Mouse (Mus musculus) kidney, adult 11 months (tissue): ENCODE data around the gene Vmn2r21.
"Not testable (repeated sequence)": the region's sequence is repeated elsewhere in the genome, so short reads cannot be mapped to it uniquely, and the experiment has no call there.

Experiments
- DNase-seq: peaks from one replicate; pipeline ENCODE4 v3.0.0; 2022

The Vmn2r21 gene

GRCm38 (mm10) chr6:123533306-123533705, at the start of gene Vmn2r21:
Gene Vmn2r21 (minus strand): TSS chr6:123533406.
- DNase-seq: not testable (repeated sequence)

DNA sequence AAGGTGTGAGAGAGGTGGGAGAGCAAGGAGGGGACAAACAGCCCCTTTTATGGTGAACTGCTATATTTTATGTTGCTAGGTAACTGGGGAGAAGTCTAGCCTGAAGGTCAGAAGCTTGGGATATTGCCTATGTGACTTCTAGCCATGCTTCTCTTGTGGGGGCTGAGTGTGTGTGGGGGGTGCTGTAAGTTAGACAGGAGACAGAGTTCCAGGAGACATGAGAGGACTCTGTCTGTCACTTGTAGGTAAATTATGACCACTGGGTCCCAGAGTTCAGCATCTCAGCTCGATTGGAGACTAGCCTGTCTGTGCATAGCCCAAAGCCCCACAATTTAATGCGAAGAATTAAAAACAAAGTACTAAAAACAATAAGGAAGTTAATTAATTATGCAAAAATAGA, 41.5 kb upstream of the Vmn2r21 start:
- DNase-seq: not testable (repeated sequence)

DNA sequence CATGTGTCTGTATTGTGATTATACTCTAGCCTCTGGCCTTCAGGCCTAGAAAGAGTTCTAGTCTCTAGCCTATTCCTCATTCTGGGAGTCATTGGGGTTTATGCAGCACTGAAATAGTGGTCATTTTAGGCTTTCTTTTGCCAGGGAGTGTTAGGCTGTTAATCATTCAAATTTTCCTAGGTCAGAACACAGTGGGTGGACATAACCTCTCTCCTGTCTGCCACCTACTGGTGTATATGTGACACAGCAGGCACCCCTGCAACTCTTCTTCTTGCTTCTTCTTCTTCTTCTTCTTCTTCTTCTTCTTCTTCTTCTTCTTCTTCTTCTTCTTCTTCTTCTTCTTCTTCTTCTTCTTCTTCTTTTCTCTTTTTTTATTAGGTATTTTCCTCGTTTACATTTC, 6.5 kb upstream of the Vmn2r21 start:
- not testable (repeated sequence) for DNase-seq

DNA sequence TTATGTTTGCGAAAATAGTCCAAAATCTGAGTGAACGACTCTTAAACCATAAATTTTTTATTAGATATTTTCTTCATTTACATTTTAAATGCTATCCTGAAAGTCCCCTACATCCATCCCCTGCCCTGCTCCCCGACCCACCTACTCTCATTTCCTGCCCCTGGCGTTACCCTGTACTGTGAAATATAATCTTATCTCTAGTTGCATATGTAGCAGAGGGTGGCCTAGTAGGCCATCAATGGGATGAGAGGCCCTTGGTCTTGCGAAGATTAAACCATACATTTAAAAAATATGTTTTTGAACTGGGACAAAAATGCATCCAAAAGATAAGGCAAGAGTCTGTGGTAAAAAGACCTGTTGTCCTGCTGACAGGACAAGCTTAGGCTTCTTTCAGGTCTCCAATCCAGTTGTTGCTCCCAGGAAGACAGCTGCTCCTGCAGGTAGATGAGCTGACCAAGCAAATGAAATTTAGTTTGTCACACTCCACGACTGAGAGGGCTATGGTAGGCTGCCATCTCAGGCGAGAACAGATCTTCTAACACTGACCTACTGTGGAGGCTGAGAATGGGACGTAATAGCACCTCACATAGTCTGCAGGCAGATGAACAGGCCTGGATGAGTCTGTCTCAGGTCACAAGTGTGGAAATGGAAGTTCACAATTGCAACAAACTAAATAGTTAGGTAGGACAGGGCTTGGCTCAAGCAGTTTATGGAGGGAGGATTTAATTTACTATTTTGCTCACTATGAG, 10.8 kb downstream of the Vmn2r21 start:
- DNase-seq: not testable (repeated sequence)

DNA sequence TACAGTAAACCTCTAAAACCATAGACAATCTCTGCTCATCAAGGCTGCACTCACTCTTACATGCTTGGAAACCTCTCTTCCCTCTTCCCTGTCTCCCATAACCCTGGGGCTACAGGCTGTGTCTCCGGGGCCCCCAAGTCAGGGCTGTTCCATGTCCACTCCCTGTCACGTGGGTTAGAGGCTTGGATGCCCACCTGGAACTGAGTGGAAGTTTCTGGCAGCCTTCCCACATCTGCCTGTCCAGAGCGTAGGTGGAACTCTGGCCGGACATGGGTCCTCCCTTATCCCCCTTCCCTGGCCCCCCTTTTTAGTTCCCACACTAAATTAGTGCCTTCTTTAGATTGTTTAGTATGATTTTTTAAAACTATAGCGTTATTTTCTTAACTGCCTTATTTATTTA, 60.2 kb downstream of the Vmn2r21 start:
- DNase-seq: not testable (repeated sequence)

GRCm38 (mm10) chr6:123472458-123472987, 60.7 kb downstream of the Vmn2r21 start:
- not testable (repeated sequence) for DNase-seq

DNA sequence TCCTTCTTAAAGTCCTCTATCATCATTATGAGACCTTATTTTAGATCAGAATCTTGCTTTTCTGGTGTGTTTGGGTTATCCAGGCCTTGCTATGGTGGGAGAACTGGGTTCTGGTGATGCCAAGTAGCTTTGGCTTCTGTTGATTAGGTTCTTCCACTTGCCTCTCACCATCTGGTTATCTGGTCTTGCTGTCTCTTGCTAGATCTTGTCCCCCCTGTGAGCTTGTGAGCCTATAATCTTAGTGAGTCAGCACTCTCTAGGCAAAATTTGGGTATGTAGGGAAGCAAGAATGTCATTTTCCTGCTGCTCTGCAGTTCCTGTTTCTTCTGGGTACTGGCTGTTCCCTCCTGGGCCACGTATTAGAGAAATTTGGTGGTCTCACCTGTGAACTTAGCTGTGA, 64.6 kb downstream of the Vmn2r21 start:
- not testable (repeated sequence) for DNase-seq
